Mouse (Mus musculus): ENCODE data around the gene Nr2c2. TPM values are rescaled to one million over a fixed set of nuclear protein-coding genes. Genes with fewer than 3 reads are reported as not detected.

Gene Nr2c2
- total and polyA plus RNA-seq, 2 experiments from 2014 or later, result 33.5 to 64.5 TPM

- Histone ChIP-seq H3K27me3 (ENCODE audit: insufficient read depth, low read length) (no peaks in the 10 kb centered on the region), H3K4me2 (ENCODE audit: low read depth, low read length, poor library complexity, severe bottlenecking) (peak within 1 kb of the TSS; percentile 86), H3K4me1 (ENCODE audit: insufficient read depth, low read length) (0 out of 2 replicates have a peak, but pooled peaks cover 5% of the 10 kb centered on the region), H3K9ac (replicated peaks; ENCODE audit: low read length, poor library complexity, severe bottlenecking) (peak within 1 kb of the TSS; percentile 94), H3K36me3 (ENCODE audit: insufficient read depth, low read length) (peaks cover 4% of the 10 kb centered on the region; the same call in 1 of the 2 replicates), H3K4me3 (ENCODE audit: low read depth, low read length) (peak within 1 kb of the TSS; percentile 91), H3K9me3 (ENCODE audit: low read length) (no peaks in the 10 kb centered on the region), H3K27ac (ENCODE audit: low read depth, low read length) (peak within 1 kb of the TSS; percentile 88)
- TF ChIP-seq CTCF (IDR thresholded peaks at IDR 0.05), result peak; percentile 48
- WGBS, result 10% methylated on average over 35 of the region's 35 CpGs
- peak; percentile 94 for ATAC-seq (ENCODE audit: low FRiP score)
- DNase-seq (ENCODE audit: low spot score), result peak; percentile 96
Observed at GRCm38 (mm10) chr6:92214773-92215449, 123.7 kb downstream of the Nr2c2 start, which contains the start of gene Rbsn. TSS of gene Rbsn (minus strand) at chr6:92214925.

- Histone ChIP-seq H3K9me3 (ENCODE audit: low read length) (no peaks in the 10 kb centered on the region), H3K4me3 (ENCODE audit: low read depth, low read length) (no peak overlapping the region), H3K9ac (replicated peaks; ENCODE audit: low read length, poor library complexity, severe bottlenecking) (no peak overlapping the region), H3K27me3 (ENCODE audit: insufficient read depth, low read length) (no peaks in the 10 kb centered on the region), H3K4me2 (ENCODE audit: low read depth, low read length, poor library complexity, severe bottlenecking) (no peak overlapping the region), H3K27ac (ENCODE audit: low read depth, low read length) (no peak overlapping the region), H3K36me3 (ENCODE audit: insufficient read depth, low read length) (no peaks in the 10 kb centered on the region), H3K4me1 (ENCODE audit: insufficient read depth, low read length) (no peaks in the 10 kb centered on the region)
- 51% methylated on average over 3 of the region's 3 CpGs for WGBS
- ATAC-seq (ENCODE audit: low FRiP score), result no peak
- DNase-seq (ENCODE audit: low spot score), result peak; percentile 70
- TF ChIP-seq CTCF (IDR thresholded peaks at IDR 0.05), result peak; percentile 82
Observed at GRCm38 (mm10) chr6:92219445-92219844, 128.3 kb downstream of the Nr2c2 start.

- Histone ChIP-seq H3K27ac (ENCODE audit: low read depth, low read length) (no peak overlapping the region), H3K4me1 (ENCODE audit: insufficient read depth, low read length) (no peaks in the 10 kb centered on the region), H3K9ac (replicated peaks; ENCODE audit: low read length, poor library complexity, severe bottlenecking) (no peak overlapping the region), H3K36me3 (ENCODE audit: insufficient read depth, low read length) (no peaks in the 10 kb centered on the region), H3K27me3 (ENCODE audit: insufficient read depth, low read length) (no peaks in the 10 kb centered on the region), H3K9me3 (ENCODE audit: low read length) (no peaks in the 10 kb centered on the region), H3K4me3 (ENCODE audit: low read depth, low read length) (no peak overlapping the region), H3K4me2 (ENCODE audit: low read depth, low read length, poor library complexity, severe bottlenecking) (no peak overlapping the region)
- no peak for DNase-seq (ENCODE audit: low spot score)
- no peak for ATAC-seq (ENCODE audit: low FRiP score)
- 83% methylated on average over 6 of the region's 6 CpGs for WGBS
- no peak for TF ChIP-seq CTCF (IDR thresholded peaks at IDR 0.05)
Observed at GRCm38 (mm10) chr6:92221604-92222003, 130.4 kb downstream of the Nr2c2 start.

- no peak for DNase-seq (ENCODE audit: low spot score)
- H3K9me3 ChIP-seq (ENCODE audit: low read length), result no peaks in the 10 kb centered on the region
- no peak overlapping the region for H3K27ac ChIP-seq (ENCODE audit: low read depth, low read length)
- H3K36me3 ChIP-seq (ENCODE audit: insufficient read depth, low read length), result no peaks in the 10 kb centered on the region
- H3K4me1 ChIP-seq (ENCODE audit: insufficient read depth, low read length), result no peaks in the 10 kb centered on the region
- no peak for ATAC-seq (ENCODE audit: low FRiP score)
- no peak overlapping the region for H3K4me2 ChIP-seq (ENCODE audit: low read depth, low read length, poor library complexity, severe bottlenecking)
- no peaks in the 10 kb centered on the region for H3K27me3 ChIP-seq (ENCODE audit: insufficient read depth, low read length)
- WGBS, result 89% methylated on average over 3 of the region's 3 CpGs
- H3K4me3 ChIP-seq (ENCODE audit: low read depth, low read length), result no peak overlapping the region
- no peak overlapping the region for H3K9ac ChIP-seq (replicated peaks; ENCODE audit: low read length, poor library complexity, severe bottlenecking)
- no peak for TF ChIP-seq CTCF (IDR thresholded peaks at IDR 0.05)
Observed at GRCm38 (mm10) chr6:92222021-92222420, 130.8 kb downstream of the Nr2c2 start.

Other genes starting within 250 kb of the Nr2c2 start
- 12.5 and 14.8 TPM in 2 replicates for gene Ccdc174, start 213.3 kb upstream of the Nr2c2 start, total RNA-seq (2014; rRNA removed)
- 33.6 and 43.9 TPM in 2 replicates for gene Ccdc174, start 213.3 kb upstream of the Nr2c2 start, polyA plus RNA-seq (2015; fragmentation: Nextera tagmentation; extraction: Ambion mirVana)
- gene 4930590J08Rik, start 188.6 kb upstream of the Nr2c2 start, total RNA-seq (2014; rRNA removed), result 2.1 and 5.9 TPM in 2 replicates
- gene 4930590J08Rik, start 188.6 kb upstream of the Nr2c2 start, polyA plus RNA-seq (2015; fragmentation: Nextera tagmentation; extraction: Ambion mirVana), result 0.34 and 0.78 TPM in 2 replicates
- gene Fgd5, start 112.5 kb upstream of the Nr2c2 start, total RNA-seq (2014; rRNA removed), result 13.8 TPM in 2 replicates
- 7.9 and 8.1 TPM in 2 replicates for gene Fgd5, start 112.5 kb upstream of the Nr2c2 start, polyA plus RNA-seq (2015; fragmentation: Nextera tagmentation; extraction: Ambion mirVana)
- gene Mrps25, start 92.6 kb downstream of the Nr2c2 start, total RNA-seq (2014; rRNA removed), result 16.8 and 23.4 TPM in 2 replicates
- 52.0 and 60.8 TPM in 2 replicates for gene Mrps25, start 92.6 kb downstream of the Nr2c2 start, polyA plus RNA-seq (2015; fragmentation: Nextera tagmentation; extraction: Ambion mirVana)
- gene Rbsn, start 123.5 kb downstream of the Nr2c2 start, total RNA-seq (2014; rRNA removed), result 25.4 and 52.6 TPM in 2 replicates
- 31.0 and 31.7 TPM in 2 replicates for gene Rbsn, start 123.5 kb downstream of the Nr2c2 start, polyA plus RNA-seq (2015; fragmentation: Nextera tagmentation; extraction: Ambion mirVana)
- gene Trh, start 153.3 kb downstream of the Nr2c2 start, total RNA-seq (2014; rRNA removed), result 3.6 TPM in 2 replicates
- gene Trh, start 153.3 kb downstream of the Nr2c2 start, polyA plus RNA-seq (2015; fragmentation: Nextera tagmentation; extraction: Ambion mirVana), result 9.6 and 17.9 TPM in 2 replicates

All from midbrain, postnatal 0 days (tissue).